Mouse (Mus musculus) limb, embryonic 13.5 days (tissue): ENCODE data around the gene Gm10964. TPM values are rescaled to one million over a fixed set of nuclear protein-coding genes. Genes with fewer than 3 reads are reported as not detected.
A peak's percentile ranks its signal among the peaks of the same experiment; 100 is the strongest.

ENCODE experiments used
- ATAC-seq: fragments of 200-750 bp; cut with Nextera tagmentation; 2 replicates; pipeline ENCODE4 v1.8.0; 2017; ENCODE audit warnings: low read depth, moderate number of reproducible peaks, moderate TSS enrichment; ENCODE audit not compliant: low FRiP score
- H3K27ac ChIP-seq: fragments of 300-500 bp; sonication (generic); 2 replicates; pipeline ENCODE4 v1.5.1; 2015; ENCODE audit warnings: inconsistent platforms, mild to moderate bottlenecking, moderate library complexity
- H3K27me3 ChIP-seq: fragments of 300-500 bp; sonication (generic); 2 replicates; pipeline ENCODE4 v1.6.1; 2015; ENCODE audit warnings: mild to moderate bottlenecking, inconsistent platforms
- H3K36me3 ChIP-seq: fragments of 300-500 bp; sonication (generic); 2 replicates; pipeline ENCODE4 v1.6.1; 2015; ENCODE audit warnings: inconsistent platforms, mild to moderate bottlenecking, moderate library complexity
- H3K4me1 ChIP-seq: fragments of 300-500 bp; sonication (generic); 2 replicates; pipeline ENCODE4 v1.6.1; 2015; ENCODE audit warnings: inconsistent platforms
- H3K4me2 ChIP-seq: fragments of 300-500 bp; sonication (generic); replicated peaks from 2 replicates; pipeline ENCODE4 v1.6.1; 2015; ENCODE audit warnings: inconsistent platforms, mild to moderate bottlenecking, moderate library complexity
- H3K4me3 ChIP-seq: fragments of 300-500 bp; sonication (generic); 2 replicates; pipeline ENCODE4 v1.5.1; 2015; ENCODE audit warnings: moderate library complexity, mild to moderate bottlenecking, inconsistent platforms
- H3K9ac ChIP-seq: fragments of 300-500 bp; sonication (generic); 2 replicates; pipeline ENCODE4 v1.6.1; 2015; ENCODE audit warnings: mild to moderate bottlenecking, inconsistent platforms
- H3K9me3 ChIP-seq: fragments of 300-500 bp; sonication (generic); 2 replicates; pipeline ENCODE4 v1.6.1; 2016; ENCODE audit warnings: inconsistent platforms
- WGBS: fragments of 180-500 bp; shearing (Covaris S2); methylation state at CpG from one replicate; pipeline ENCODE4 v1.1.7; 2015; 5-methylcytosine and 5-hydroxymethylcytosine counted together
- polyA plus RNA-seq: library from polyadenylated mRNA; unstranded; fragments of >200 nt; fragmentation: Nextera tagmentation; extraction: Ambion mirVana; gene quantifications from 2 replicates; pipeline ENCODE4 v1.2.1, GENCODE M21; 2015

The Gm10964 gene
- polyA plus RNA-seq, 1 experiment from 2014 or later, result not detected

- Histone ChIP-seq H3K27ac (peak overlapping the region; percentile 97), H3K4me3 (peak overlapping the region; percentile 49), H3K9me3 (no peaks in the 10 kb centered on the region), H3K4me1 (peaks cover 62% of the 10 kb centered on the region), H3K27me3 (no peaks in the 10 kb centered on the region), H3K36me3 (peaks cover 4% of the 10 kb centered on the region), H3K9ac (peak overlapping the region; percentile 67), H3K4me2 (peak overlapping the region; percentile 71)
- ATAC-seq, result no peak
- WGBS, result 56% methylated on average over 28 of the region's 28 CpGs
These were observed 3.2 kb upstream of the Gm10964 start for GRCm38 (mm10) chr3:103735776-103736600.

DNA sequence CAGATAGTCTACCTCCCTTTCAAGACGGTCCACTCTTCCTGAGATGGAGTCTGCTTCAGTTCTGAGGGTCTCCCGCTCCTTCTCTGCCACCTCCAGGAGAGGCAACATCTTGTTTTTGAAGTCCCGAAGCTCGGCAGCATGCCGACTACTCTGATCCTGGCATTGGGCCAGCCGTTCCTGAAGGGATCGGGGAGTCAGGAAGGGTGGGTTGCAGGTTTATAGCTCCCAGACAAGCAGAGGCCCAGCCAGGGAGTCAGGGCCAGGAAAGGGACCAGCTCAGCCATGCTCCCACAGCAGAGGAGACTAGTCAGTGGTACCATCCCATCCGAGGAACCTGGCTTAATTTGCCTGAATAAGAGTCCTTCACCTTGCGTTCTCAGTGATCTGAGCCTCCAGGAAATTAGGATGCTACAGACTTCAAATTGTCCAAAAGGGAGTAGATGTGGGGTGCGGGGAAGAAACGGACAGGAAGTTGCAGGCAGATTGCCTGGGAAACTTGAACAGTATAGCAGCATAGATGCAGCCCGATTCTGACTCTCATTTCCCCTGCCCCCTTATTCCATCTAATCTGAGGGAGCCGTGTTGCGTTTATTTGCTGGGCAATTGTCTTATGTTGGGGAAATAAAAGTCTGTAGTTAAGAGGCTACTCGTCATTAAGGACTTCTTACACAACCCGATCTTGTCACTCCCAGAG, 2.0 kb upstream of the Gm10964 start:
- Histone ChIP-seq H3K27me3 (no peaks in the 10 kb centered on the region), H3K4me3 (peak overlapping the region; percentile 49), H3K4me2 (peak overlapping the region; percentile 71), H3K4me1 (peaks cover 62% of the 10 kb centered on the region), H3K9me3 (no peaks in the 10 kb centered on the region), H3K27ac (peak overlapping the region; percentile 97), H3K36me3 (peaks cover 5% of the 10 kb centered on the region), H3K9ac (peak overlapping the region; percentile 67)
- ATAC-seq, result peak; percentile 13; the same call in 1 of the 2 replicates
- WGBS, result 11% methylated on average over 16 of the region's 16 CpGs

GRCm38 (mm10) chr3:103737778-103738571, 1.2 kb upstream of the Gm10964 start, which contains the start of gene Olfml3:
TSS of gene Olfml3 (minus strand) at chr3:103738001.
- Histone ChIP-seq H3K27me3 (no peaks in the 10 kb centered on the region), H3K4me2 (peak within 1 kb of the TSS; percentile 71), H3K27ac (peak within 1 kb of the TSS; percentile 97), H3K36me3 (peaks cover 8% of the 10 kb centered on the region), H3K4me1 (peaks cover 58% of the 10 kb centered on the region), H3K4me3 (peak within 1 kb of the TSS; percentile 49), H3K9me3 (no peaks in the 10 kb centered on the region), H3K9ac (peak within 1 kb of the TSS; percentile 67)
- ATAC-seq, result peak; percentile 90
- WGBS, result under 1% methylated on average over 18 of the region's 18 CpGs

- no peak overlapping the region for H3K4me3 ChIP-seq
- 40% methylated on average over 5 of the region's 5 CpGs for WGBS
- no peak for ATAC-seq
- H3K36me3 ChIP-seq, result peaks cover 31% of the 10 kb centered on the region
- H3K4me1 ChIP-seq, result peaks cover 34% of the 10 kb centered on the region
- no peak overlapping the region for H3K4me2 ChIP-seq
- H3K27me3 ChIP-seq, result no peaks in the 10 kb centered on the region
- no peak overlapping the region for H3K27ac ChIP-seq
- no peak overlapping the region for H3K9ac ChIP-seq
- H3K9me3 ChIP-seq, result no peaks in the 10 kb centered on the region
These were observed 1.2 kb downstream of the Gm10964 start for GRCm38 (mm10) chr3:103740342-103740741.

DNA sequence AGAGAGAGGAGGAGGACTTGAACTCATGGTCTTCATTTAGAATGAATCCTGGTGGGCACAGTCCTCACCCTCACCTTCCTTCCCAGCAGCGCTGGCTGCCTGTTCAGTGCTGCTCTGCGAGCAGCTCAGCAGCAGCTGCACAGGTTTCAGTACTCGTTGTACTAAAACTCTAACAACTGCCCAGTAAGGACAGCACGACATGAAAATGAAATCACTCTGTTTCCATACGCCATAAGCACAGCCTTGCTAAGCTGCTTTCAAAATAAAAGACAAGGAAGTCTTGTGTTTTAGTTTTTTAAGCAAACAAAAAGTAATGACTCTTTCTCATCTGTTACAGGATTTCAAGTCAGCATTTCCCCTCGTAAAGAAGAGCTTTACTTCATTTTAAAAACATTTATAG, 4.0 kb downstream of the Gm10964 start:
- Histone ChIP-seq H3K4me3 (no peak overlapping the region), H3K27ac (no peak overlapping the region), H3K9ac (no peak overlapping the region), H3K9me3 (no peaks in the 10 kb centered on the region), H3K4me2 (no peak overlapping the region), H3K27me3 (no peaks in the 10 kb centered on the region), H3K4me1 (peaks cover 12% of the 10 kb centered on the region), H3K36me3 (peaks cover 56% of the 10 kb centered on the region)
- ATAC-seq, result no peak
- WGBS, result 67% methylated on average over 6 of the region's 6 CpGs

GRCm38 (mm10) chr3:103745001-103745770, 6.0 kb downstream of the Gm10964 start:
- Histone ChIP-seq H3K27me3 (no peaks in the 10 kb centered on the region), H3K4me2 (no peak overlapping the region), H3K36me3 (peaks cover 76% of the 10 kb centered on the region), H3K9me3 (no peaks in the 10 kb centered on the region), H3K4me1 (no peaks in the 10 kb centered on the region; the same call in 1 of the 2 replicates), H3K9ac (no peak overlapping the region), H3K4me3 (no peak overlapping the region), H3K27ac (no peak overlapping the region)
- WGBS, result 82% methylated on average over 14 of the region's 14 CpGs
- ATAC-seq, result no peak

DNA sequence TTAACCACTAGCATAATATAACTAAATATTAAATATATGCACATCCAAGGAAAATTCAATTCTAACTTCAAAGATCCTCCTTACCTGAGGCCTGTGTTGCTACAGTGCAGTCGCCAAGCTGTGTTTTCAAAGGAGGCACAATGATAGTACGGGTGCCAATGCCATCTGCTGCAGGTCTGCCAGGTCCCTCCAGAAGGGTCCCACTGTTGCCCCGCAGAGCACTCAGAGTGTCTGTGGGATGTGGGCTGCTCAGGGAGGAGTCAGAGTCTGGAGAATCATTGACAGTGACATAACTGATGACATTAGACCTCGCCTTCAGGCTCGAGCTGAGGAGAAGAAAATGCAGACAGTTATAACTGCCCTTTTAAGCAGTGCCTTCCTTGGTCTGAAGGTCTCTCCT, 7.5 kb downstream of the Gm10964 start:
- Histone ChIP-seq H3K4me3 (no peak overlapping the region), H3K36me3 (peaks cover 87% of the 10 kb centered on the region), H3K27ac (no peak overlapping the region), H3K4me1 (no peaks in the 10 kb centered on the region), H3K9me3 (no peaks in the 10 kb centered on the region), H3K4me2 (no peak overlapping the region), H3K27me3 (no peaks in the 10 kb centered on the region), H3K9ac (no peak overlapping the region)
- ATAC-seq, result no peak
- WGBS, result 83% methylated on average over 5 of the region's 5 CpGs

DNA sequence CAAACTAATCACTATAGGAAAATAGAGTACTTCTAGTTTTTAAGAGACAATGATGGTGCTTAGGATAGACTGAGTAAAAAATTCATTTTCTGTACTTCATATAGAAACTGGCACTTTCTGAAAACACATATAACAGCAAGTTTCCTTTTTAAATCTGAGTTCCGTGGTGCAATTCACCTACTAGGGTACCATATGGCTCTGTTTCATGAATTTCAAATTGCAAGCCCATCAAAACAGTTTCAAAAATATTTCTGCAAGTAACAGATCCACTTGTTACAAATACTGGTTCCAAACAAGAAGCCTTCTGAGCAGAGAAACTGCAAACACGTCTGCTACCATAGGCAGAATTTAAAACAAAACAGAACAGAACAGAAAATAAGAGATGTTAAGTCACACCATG, 12.4 kb downstream of the Gm10964 start:
- 85% methylated on average over 2 of the region's 2 CpGs for WGBS
- H3K36me3 ChIP-seq, result peaks cover 85% of the 10 kb centered on the region

DNA sequence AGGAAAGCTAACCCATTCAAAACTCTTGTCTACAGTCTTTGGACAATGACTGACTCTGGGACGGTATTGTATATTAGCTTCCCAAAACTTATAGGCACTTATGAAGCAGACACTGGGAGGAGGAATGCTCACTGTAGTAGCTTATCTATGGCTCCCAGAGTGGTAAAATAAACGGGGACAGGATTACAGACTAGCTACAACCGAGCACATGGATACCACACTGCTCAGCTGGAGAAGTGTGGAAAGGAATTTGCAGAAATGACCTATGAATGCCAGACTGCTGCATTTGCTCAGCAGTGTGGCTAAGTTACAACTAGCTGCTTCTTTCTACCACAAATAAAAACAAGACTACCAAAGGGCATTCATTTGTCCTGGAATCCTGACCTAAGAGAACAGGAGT, 16.2 kb downstream of the Gm10964 start:
- 75% methylated on average over 3 of the region's 3 CpGs for WGBS

More for the DNA sequence above, 12.4 kb downstream of the Gm10964 start:
- no peak for ATAC-seq
- Histone ChIP-seq H3K9ac (no peak overlapping the region), H3K9me3 (no peaks in the 10 kb centered on the region), H3K4me2 (no peak overlapping the region), H3K4me3 (no peak overlapping the region), H3K27me3 (no peaks in the 10 kb centered on the region), H3K4me1 (no peaks in the 10 kb centered on the region), H3K27ac (no peak overlapping the region)

DNA sequence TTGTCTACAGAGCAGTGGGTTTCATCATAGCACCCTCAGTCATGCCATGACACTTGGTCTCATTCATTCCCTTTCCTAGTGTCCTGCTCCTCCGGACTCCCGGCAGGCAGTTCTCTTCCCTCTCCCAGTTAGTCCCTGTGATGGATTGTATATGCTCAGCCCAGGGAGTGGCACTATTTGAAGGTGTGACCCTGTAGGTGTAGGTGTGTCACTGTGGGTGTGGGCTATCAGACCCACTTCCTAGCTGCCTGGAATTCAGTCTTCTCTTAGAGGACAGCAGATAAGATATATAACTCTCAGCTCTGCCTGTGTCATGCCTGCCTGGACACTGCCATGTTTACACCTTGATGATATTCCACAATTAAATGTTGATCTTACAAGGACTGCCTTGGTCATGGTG, 17.8 kb downstream of the Gm10964 start:
- Histone ChIP-seq H3K36me3 (peaks cover 79% of the 10 kb centered on the region), H3K27me3 (no peaks in the 10 kb centered on the region), H3K4me3 (no peak overlapping the region), H3K4me1 (no peaks in the 10 kb centered on the region), H3K9ac (no peak overlapping the region), H3K27ac (no peak overlapping the region), H3K4me2 (no peak overlapping the region), H3K9me3 (no peaks in the 10 kb centered on the region)
- no peak for ATAC-seq
- WGBS, result 87% methylated on average over 2 of the region's 2 CpGs

More for the DNA sequence above, 16.2 kb downstream of the Gm10964 start:
- H3K27ac ChIP-seq, result no peak overlapping the region
- no peak overlapping the region for H3K4me2 ChIP-seq
- no peaks in the 10 kb centered on the region for H3K9me3 ChIP-seq
- peaks cover 80% of the 10 kb centered on the region for H3K36me3 ChIP-seq
- H3K27me3 ChIP-seq, result no peaks in the 10 kb centered on the region
- no peak overlapping the region for H3K9ac ChIP-seq
- no peak for ATAC-seq
- H3K4me1 ChIP-seq, result no peaks in the 10 kb centered on the region
- H3K4me3 ChIP-seq, result no peak overlapping the region

DNA sequence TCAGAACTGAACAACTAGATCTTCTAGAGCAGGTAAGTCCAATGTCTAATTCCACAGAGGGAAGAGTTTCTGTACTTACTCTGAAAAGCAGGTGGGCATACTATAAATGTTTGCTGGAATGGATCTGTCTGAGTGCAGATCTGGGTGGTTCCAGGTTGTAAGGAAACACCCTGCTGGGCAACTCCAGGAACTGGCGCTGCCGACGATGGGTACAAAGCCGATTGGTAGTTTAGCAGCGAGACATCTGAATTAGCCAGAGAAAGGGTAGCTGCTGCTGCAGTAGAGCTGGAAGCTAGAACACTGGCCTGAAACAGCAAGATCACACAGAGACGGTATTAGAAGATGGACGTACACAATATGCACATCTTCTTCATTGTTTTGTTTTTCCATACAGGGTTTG, 19.3 kb downstream of the Gm10964 start:
- Histone ChIP-seq H3K27me3 (no peaks in the 10 kb centered on the region), H3K36me3 (peaks cover 79% of the 10 kb centered on the region)
- ATAC-seq, result no peak

More for the DNA sequence above, 19.3 kb downstream of the Gm10964 start:
- no peak overlapping the region for H3K9ac ChIP-seq
- no peaks in the 10 kb centered on the region for H3K9me3 ChIP-seq
- H3K4me2 ChIP-seq, result no peak overlapping the region
- WGBS, result 71% methylated on average over 7 of the region's 7 CpGs
- no peak overlapping the region for H3K4me3 ChIP-seq
- H3K27ac ChIP-seq, result no peak overlapping the region
- no peaks in the 10 kb centered on the region for H3K4me1 ChIP-seq
